Mouse (Mus musculus): ENCODE results near the gene Swap70. TPM values are rescaled to one million over a fixed set of nuclear protein-coding genes. Genes with fewer than 3 reads are reported as not detected.

Gene Swap70
- polyA plus RNA-seq (2015; fragmentation: Nextera tagmentation; extraction: Ambion mirVana), result 38.4 and 38.9 TPM in 2 replicates

DNA sequence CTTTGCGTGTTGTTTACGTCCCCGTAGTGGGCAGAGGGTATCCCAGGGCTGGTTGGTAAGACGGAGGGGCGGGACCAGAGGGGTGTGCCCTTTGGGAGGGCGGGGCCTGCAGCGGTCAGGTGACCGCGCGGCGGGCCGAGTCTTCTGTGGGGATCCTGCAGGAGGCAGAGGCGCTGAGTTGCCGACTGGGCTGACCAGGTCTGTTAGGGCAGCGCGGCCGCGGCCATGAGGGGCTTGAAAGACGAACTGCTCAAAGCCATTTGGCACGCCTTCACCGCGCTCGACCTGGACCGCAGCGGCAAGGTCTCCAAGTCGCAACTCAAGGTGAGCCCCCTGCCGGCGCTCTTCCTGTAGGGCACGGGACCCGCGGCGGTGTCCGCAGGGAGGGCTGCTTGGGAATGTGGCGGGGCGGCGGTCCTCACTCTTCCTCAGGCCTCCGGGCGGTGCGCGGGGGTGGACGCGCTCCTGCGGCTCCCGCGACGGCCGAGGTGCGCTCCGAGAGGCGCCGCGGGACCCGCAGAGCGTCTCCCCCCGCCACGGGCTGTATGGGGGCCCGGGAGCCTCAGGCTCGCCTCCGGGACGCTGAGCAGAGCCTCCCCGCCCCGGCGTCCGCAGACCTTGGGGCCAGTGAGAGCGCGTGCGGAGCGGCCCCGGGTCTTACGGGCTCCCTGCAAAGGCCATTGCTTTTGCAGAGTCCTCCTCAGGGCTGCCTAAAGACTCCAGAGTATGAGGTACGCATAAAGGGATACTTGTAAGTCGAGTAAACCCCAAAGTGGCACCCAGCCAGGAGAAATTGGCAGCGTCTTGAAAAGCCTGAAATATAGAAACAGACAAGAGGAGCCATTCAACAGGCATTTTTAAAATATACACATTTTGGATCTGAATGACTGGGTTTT lies at the start of gene Swap70:
TSS of gene Swap70 (plus strand) at position 126 of the 896 bp plus-strand sequence.
- peak within 1 kb of the TSS; percentile 94 for H3K27ac ChIP-seq (ENCODE audit: low read length)
- H3K36me3 ChIP-seq (ENCODE audit: insufficient read depth, low read length), result no peaks in the 10 kb centered on the region
- peak within 1 kb of the TSS; percentile 76 for H3K4me2 ChIP-seq (replicated peaks; ENCODE audit: low read depth, low read length)
- no peaks in the 10 kb centered on the region for H3K27me3 ChIP-seq (replicated peaks; ENCODE audit: insufficient read depth, low read length)
- peaks cover 3% of the 10 kb centered on the region for H3K4me1 ChIP-seq (ENCODE audit: insufficient read depth, low read depth, low read length)
- ATAC-seq (peak; percentile 99), DNase-seq (ENCODE audit: low spot score) (peak; percentile 98)
- H3K9me3 ChIP-seq (ENCODE audit: low read length), result no peaks in the 10 kb centered on the region
- under 1% methylated on average over 53 of the region's 73 CpGs for WGBS
- H3K4me3 ChIP-seq (ENCODE audit: low read depth, low read length), result peak within 1 kb of the TSS; percentile 96
- peak; percentile 66 for TF ChIP-seq CTCF (IDR thresholded peaks at IDR 0.05)
- TF ChIP-seq EP300 (IDR thresholded peaks at IDR 0.05), result no peak
- H3K9ac ChIP-seq (replicated peaks; ENCODE audit: low read depth), result peak within 1 kb of the TSS; percentile 91

DNA sequence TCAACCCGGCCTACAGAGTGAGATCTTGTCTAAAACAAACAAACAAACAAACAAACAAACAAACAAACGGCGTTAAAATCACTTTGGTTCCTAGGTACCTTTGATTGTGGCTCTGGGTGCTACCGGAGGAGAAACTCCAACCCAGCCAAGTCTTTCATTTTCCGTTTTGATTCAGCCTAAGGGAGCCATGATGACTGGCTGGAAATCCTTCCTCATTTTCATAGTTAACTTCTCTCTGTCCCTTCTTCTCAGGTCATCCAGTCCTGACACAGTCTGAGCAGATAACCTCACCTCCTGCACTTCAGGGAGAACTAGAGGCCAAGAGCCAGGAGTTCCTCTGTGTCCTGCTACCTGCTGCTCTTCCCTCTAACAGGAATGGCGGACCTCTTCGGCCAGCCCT lies 42.3 kb upstream of the Swap70 start:
- H3K27me3 ChIP-seq (replicated peaks; ENCODE audit: insufficient read depth, low read length), result no peaks in the 10 kb centered on the region
- 85% methylated on average over 7 of the region's 7 CpGs for WGBS
- H3K9ac ChIP-seq (replicated peaks; ENCODE audit: low read depth), result no peak overlapping the region
- no peaks in the 10 kb centered on the region for H3K4me1 ChIP-seq (ENCODE audit: insufficient read depth, low read depth, low read length)
- H3K4me2 ChIP-seq (replicated peaks; ENCODE audit: low read depth, low read length), result no peak overlapping the region
- DNase-seq (ENCODE audit: low spot score) (no peak), ATAC-seq (no peak)
- no peak overlapping the region for H3K4me3 ChIP-seq (ENCODE audit: low read depth, low read length)
- H3K36me3 ChIP-seq (ENCODE audit: insufficient read depth, low read length), result no peaks in the 10 kb centered on the region
- H3K27ac ChIP-seq (ENCODE audit: low read length), result no peak overlapping the region
- no peaks in the 10 kb centered on the region for H3K9me3 ChIP-seq (ENCODE audit: low read length)
- TF ChIP-seq EP300 (IDR thresholded peaks at IDR 0.05), result no peak
- no peak for TF ChIP-seq CTCF (IDR thresholded peaks at IDR 0.05)

DNA sequence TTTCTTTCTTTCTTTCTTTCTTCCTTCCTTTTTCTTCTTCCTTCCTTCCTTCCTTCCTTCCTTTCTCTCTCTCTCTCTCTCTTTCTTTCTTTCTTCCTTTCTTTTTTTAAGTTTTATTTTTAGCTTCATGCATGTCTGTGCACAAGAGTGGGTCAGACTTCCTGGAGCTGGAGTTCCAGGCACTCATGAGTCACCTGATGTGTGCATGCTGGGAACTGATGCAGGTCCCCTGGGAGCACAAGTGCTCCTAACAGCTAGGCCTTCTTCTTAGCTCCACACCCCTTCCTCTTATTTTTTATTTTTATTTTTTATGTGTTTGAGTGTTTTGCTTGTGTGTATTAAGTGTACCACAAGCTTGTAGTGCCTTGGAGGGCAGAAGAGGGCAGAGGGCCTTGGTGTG lies 40.9 kb upstream of the Swap70 start:
- H3K4me2 ChIP-seq (replicated peaks; ENCODE audit: low read depth, low read length), result no peak overlapping the region
- TF ChIP-seq CTCF (IDR thresholded peaks at IDR 0.05) (no peak), EP300 (IDR thresholded peaks at IDR 0.05) (no peak)
- DNase-seq (ENCODE audit: low spot score) (no peak), ATAC-seq (no peak)
- H3K9ac ChIP-seq (replicated peaks; ENCODE audit: low read depth), result no peak overlapping the region
- H3K27me3 ChIP-seq (replicated peaks; ENCODE audit: insufficient read depth, low read length), result no peaks in the 10 kb centered on the region
- no peaks in the 10 kb centered on the region for H3K9me3 ChIP-seq (ENCODE audit: low read length)
- H3K4me1 ChIP-seq (ENCODE audit: insufficient read depth, low read depth, low read length), result no peaks in the 10 kb centered on the region
- H3K4me3 ChIP-seq (ENCODE audit: low read depth, low read length), result no peak overlapping the region
- no peak overlapping the region for H3K27ac ChIP-seq (ENCODE audit: low read length)
- H3K36me3 ChIP-seq (ENCODE audit: insufficient read depth, low read length), result no peaks in the 10 kb centered on the region

DNA sequence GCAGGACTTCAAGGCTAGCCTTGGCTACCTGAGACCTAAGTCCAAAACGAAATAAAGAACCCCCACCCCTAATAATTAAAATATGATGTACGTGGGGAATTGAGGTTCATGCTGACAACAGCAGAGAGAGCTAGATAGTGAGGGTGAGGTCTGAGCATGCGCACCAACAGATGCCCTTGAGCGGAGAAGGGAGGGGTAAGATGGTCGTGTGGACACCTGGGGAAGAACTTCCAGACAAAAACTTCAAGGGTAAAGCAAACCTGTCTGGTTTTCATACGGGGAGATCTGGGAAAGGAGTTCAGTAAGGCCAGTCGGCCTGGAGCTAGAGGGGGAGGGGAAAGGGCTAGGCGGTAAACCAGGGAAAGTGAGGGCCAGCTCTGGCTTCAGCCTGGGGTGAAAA lies 40.1 kb upstream of the Swap70 start:
- no peak overlapping the region for H3K4me2 ChIP-seq (replicated peaks; ENCODE audit: low read depth, low read length)
- no peak overlapping the region for H3K9ac ChIP-seq (replicated peaks; ENCODE audit: low read depth)
- 65% methylated on average over 8 of the region's 8 CpGs for WGBS
- no peak overlapping the region for H3K4me3 ChIP-seq (ENCODE audit: low read depth, low read length)
- TF ChIP-seq CTCF (IDR thresholded peaks at IDR 0.05) (no peak), EP300 (IDR thresholded peaks at IDR 0.05) (no peak)
- H3K27ac ChIP-seq (ENCODE audit: low read length), result no peak overlapping the region
- no peaks in the 10 kb centered on the region for H3K9me3 ChIP-seq (ENCODE audit: low read length)
- H3K27me3 ChIP-seq (replicated peaks; ENCODE audit: insufficient read depth, low read length), result no peaks in the 10 kb centered on the region
- H3K36me3 ChIP-seq (ENCODE audit: insufficient read depth, low read length), result no peaks in the 10 kb centered on the region
- no peak for ATAC-seq
- H3K4me1 ChIP-seq (ENCODE audit: insufficient read depth, low read depth, low read length), result no peaks in the 10 kb centered on the region
- no peak for DNase-seq (ENCODE audit: low spot score)

DNA sequence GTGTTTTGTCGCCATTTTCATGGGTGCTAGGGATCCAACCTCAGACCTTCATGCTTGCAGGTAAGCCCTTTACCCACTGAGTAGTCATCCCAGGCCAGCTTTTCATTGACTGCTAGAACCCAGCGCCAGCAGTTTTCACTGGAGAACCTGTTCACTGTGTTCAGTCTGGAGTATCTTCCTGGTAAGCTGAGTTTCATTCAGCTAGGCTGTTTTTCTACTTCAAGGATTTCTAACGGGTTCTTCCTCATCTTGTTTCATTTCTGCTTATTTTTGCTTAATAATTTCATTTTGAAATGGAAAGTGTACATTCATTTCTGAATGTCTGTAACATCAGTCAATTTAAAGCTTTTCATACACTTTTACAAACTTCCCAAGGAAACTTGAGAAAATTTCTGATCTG lies 36.9 kb upstream of the Swap70 start:
- Histone ChIP-seq H3K9me3 (ENCODE audit: low read length) (no peaks in the 10 kb centered on the region), H3K27me3 (replicated peaks; ENCODE audit: insufficient read depth, low read length) (no peaks in the 10 kb centered on the region), H3K36me3 (ENCODE audit: insufficient read depth, low read length) (no peaks in the 10 kb centered on the region), H3K4me2 (replicated peaks; ENCODE audit: low read depth, low read length) (no peak overlapping the region), H3K4me3 (ENCODE audit: low read depth, low read length) (no peak overlapping the region), H3K9ac (replicated peaks; ENCODE audit: low read depth) (no peak overlapping the region), H3K4me1 (ENCODE audit: insufficient read depth, low read depth, low read length) (no peaks in the 10 kb centered on the region), H3K27ac (ENCODE audit: low read length) (no peak overlapping the region)
- DNase-seq (ENCODE audit: low spot score) (no peak), ATAC-seq (no peak)
- TF ChIP-seq CTCF (IDR thresholded peaks at IDR 0.05), result no peak
- no peak for TF ChIP-seq EP300 (IDR thresholded peaks at IDR 0.05)
- 88% methylated on average over 3 of the region's 3 CpGs for WGBS

- 45% methylated on average over 7 of the region's 7 CpGs for WGBS
- no peaks in the 10 kb centered on the region for H3K9me3 ChIP-seq (ENCODE audit: low read length)
- H3K4me1 ChIP-seq (ENCODE audit: insufficient read depth, low read depth, low read length), result no peaks in the 10 kb centered on the region
- no peak overlapping the region for H3K4me2 ChIP-seq (replicated peaks; ENCODE audit: low read depth, low read length)
- H3K9ac ChIP-seq (replicated peaks; ENCODE audit: low read depth), result no peak overlapping the region
- no peaks in the 10 kb centered on the region for H3K27me3 ChIP-seq (replicated peaks; ENCODE audit: insufficient read depth, low read length)
- peak; percentile 96 for ATAC-seq
- peak; percentile 75 for DNase-seq (ENCODE audit: low spot score)
- H3K36me3 ChIP-seq (ENCODE audit: insufficient read depth, low read length), result no peaks in the 10 kb centered on the region
- peak overlapping the region; percentile 33 for H3K27ac ChIP-seq (ENCODE audit: low read length)
- TF ChIP-seq EP300 (IDR thresholded peaks at IDR 0.05), result peak; percentile 75
- no peak for TF ChIP-seq CTCF (IDR thresholded peaks at IDR 0.05)
- no peak overlapping the region for H3K4me3 ChIP-seq (ENCODE audit: low read depth, low read length)
Measured at GRCm38 (mm10) chr7:110189951-110190350, 31.6 kb upstream of the Swap70 start.

All from lung, postnatal 0 days (tissue).